11 mouse cellular contexts compared by ENCODE assay signal in genomic region chr1:176994707-176995418, GRCm38 (mm10).
DNase-seq lines count a peak whose midpoint lies in the region; ATAC-seq and TF ChIP-seq lines count a peak whose summit lies in the region.
"Had no signal": no experiment of that assay in that cellular context is flagged by ENCODE, and none has a peak within 500 bp of the region (broad histone marks: within the 10 kb centered on the region; RNA-seq: fewer than 3 reads in every experiment).

No protein-coding gene starts in this region.

- TF ChIP-seq CTCF in hindbrain, postnatal 0 days (IDR thresholded peaks at IDR 0.05; ENCODE audit: low read depth), result no peak; the same call in 1 of the 2 replicates

- peaks cover 54% of the 10 kb centered on the region for H3K4me1 ChIP-seq in embryonic facial prominence, embryonic 12.5 days
- H3K4me1 ChIP-seq in hindbrain, postnatal 0 days (ENCODE audit: insufficient read depth, low read length), result peaks cover 43% of the 10 kb centered on the region

- no peak for ATAC-seq in embryonic facial prominence, embryonic 12.5 days (ENCODE audit: insufficient number of reproducible peaks, insufficient read depth, low FRiP score, low TSS enrichment)
- ATAC-seq in hindbrain, postnatal 0 days, result peak; percentile 41

- no peak overlapping the region for H3K9ac ChIP-seq in embryonic facial prominence, embryonic 12.5 days
- no peak overlapping the region for H3K9ac ChIP-seq in hindbrain, postnatal 0 days (replicated peaks; ENCODE audit: low read length)
- H3K9ac ChIP-seq: heart, embryonic 15.5 days had no signal

- 0 out of 2 replicates have a peak, but pooled peaks cover 4% of the 10 kb centered on the region for H3K27me3 ChIP-seq in embryonic facial prominence, embryonic 12.5 days
- H3K27me3 ChIP-seq in hindbrain, postnatal 0 days (ENCODE audit: insufficient read depth, low read length), result no peaks in the 10 kb centered on the region
- H3K27me3 ChIP-seq: heart, embryonic 15.5 days had no signal

- no peak overlapping the region for H3K4me3 ChIP-seq in embryonic facial prominence, embryonic 12.5 days
- H3K4me3 ChIP-seq in hindbrain, postnatal 0 days (ENCODE audit: low read length), result no peak overlapping the region
- H3K4me3 ChIP-seq: heart, embryonic 15.5 days; myocyte had no signal

- 16% methylated on average over 11 of the region's 11 CpGs for WGBS in embryonic facial prominence, embryonic 12.5 days
- 29% methylated on average over 11 of the region's 11 CpGs for WGBS in hindbrain, postnatal 0 days

- DNase-seq in frontal cortex, postnatal 36 days (ENCODE audit: low spot score in 2 of 2), result peak; percentile 38 to 59
- DNase-seq in frontal cortex, postnatal 25 days (ENCODE audit: low spot score in 2 of 2), result no peak
- DNase-seq in hindbrain, postnatal 0 days (ENCODE audit: low spot score), result peak; percentile 70
- peak; percentile 56 for DNase-seq in neural tube, embryonic 10.5 days (ENCODE audit: extremely low spot score, low spot score)
- DNase-seq in yolk sac, embryonic 10.5 days (ENCODE audit: low spot score), result no peak
- no peak for DNase-seq in liver
- DNase-seq in right cerebral cortex, postnatal 4 days, result no peak
- DNase-seq: cerebellum, postnatal 36 days had no signal

- no peaks in the 10 kb centered on the region for H3K36me3 ChIP-seq in embryonic facial prominence, embryonic 12.5 days
- H3K36me3 ChIP-seq in hindbrain, postnatal 0 days (ENCODE audit: insufficient read depth, low read length), result no peaks in the 10 kb centered on the region
- H3K36me3 ChIP-seq: heart, embryonic 15.5 days had no signal

- H3K27ac ChIP-seq in embryonic facial prominence, embryonic 12.5 days, result peak overlapping the region; percentile 72
- peak overlapping the region; percentile 86 for H3K27ac ChIP-seq in hindbrain, postnatal 0 days
- H3K27ac ChIP-seq: heart, embryonic 15.5 days had no signal

- no peak overlapping the region for H3K4me2 ChIP-seq in embryonic facial prominence, embryonic 12.5 days (replicated peaks)
- no peak overlapping the region for H3K4me2 ChIP-seq in hindbrain, postnatal 0 days (ENCODE audit: low read depth, low read length)
- H3K4me2 ChIP-seq: heart, embryonic 15.5 days had no signal

- H3K9me3 ChIP-seq in embryonic facial prominence, embryonic 12.5 days, result no peaks in the 10 kb centered on the region
- H3K9me3 ChIP-seq in hindbrain, postnatal 0 days (ENCODE audit: low read length), result no peaks in the 10 kb centered on the region
- H3K9me3 ChIP-seq: heart, embryonic 15.5 days had no signal

Comparison
In these comparisons a context has a peak if more than half of its experiments do, and no peak if none do; other contexts are left out.
1. DNase-seq: peak in frontal cortex, postnatal 36 days (2 of 2), hindbrain, postnatal 0 days (single experiment) and neural tube, embryonic 10.5 days (single experiment); none in frontal cortex, postnatal 25 days (0 of 2), yolk sac, embryonic 10.5 days (single experiment), liver (single experiment) and right cerebral cortex, postnatal 4 days (single experiment).